Mouse (Mus musculus) ES-E14 (cell line): ENCODE results near the gene Rnase4. TPM values are rescaled to one million over a fixed set of nuclear protein-coding genes. Genes with fewer than 3 reads are reported as not detected.

ENCODE experiments used
- DNase-seq: peaks from one replicate; pipeline ENCODE4 v3.0.0-alpha.2; 2013; ENCODE audit warnings: low read depth, low spot score
- H3K27ac ChIP-seq: 2 replicates; pipeline ENCODE4 v1.5.1; 2012; ENCODE audit warnings: low read depth, mild to moderate bottlenecking, low read length, moderate library complexity, mixed read lengths; ENCODE audit not compliant: poor library complexity, insufficient read depth, severe bottlenecking
- H3K36me3 ChIP-seq: 2 replicates; pipeline ENCODE4 v1.6.1; 2012; ENCODE audit warnings: mild to moderate bottlenecking, low read length, moderate library complexity, mixed read lengths; ENCODE audit not compliant: control insufficient read depth, poor library complexity, insufficient read depth, severe bottlenecking
- H3K4me1 ChIP-seq, 2 experiments: fragments of 150-350 bp in 1 of 2; sonication (generic) in 1 of 2; 2 replicates each; pipeline ENCODE4 v1.6.1; 2012; ENCODE audit warnings: low read length in 2 of 2, mild to moderate bottlenecking in 1 of 2, mixed read lengths in 1 of 2; ENCODE audit not compliant: control insufficient read depth in 2 of 2, insufficient read depth in 2 of 2, poor library complexity in 1 of 2
- H3K4me3 ChIP-seq, 2 experiments: fragments of 150-350 bp in 1 of 2; sonication (generic) in 1 of 2; 2 replicates each; pipeline ENCODE4 v1.5.1; 2012; ENCODE audit warnings: low read length in 2 of 2, low read depth in 1 of 2, mild to moderate bottlenecking in 1 of 2, mixed read lengths in 1 of 2; ENCODE audit not compliant: insufficient read depth in 1 of 2, poor library complexity in 1 of 2, severe bottlenecking in 1 of 2
- H3K9ac ChIP-seq: 2 replicates; pipeline ENCODE4 v1.6.1; 2012; ENCODE audit warnings: low read depth, mild to moderate bottlenecking, low read length, mixed read lengths; ENCODE audit not compliant: poor library complexity, insufficient read depth, severe bottlenecking
- H3K9me3 ChIP-seq: fragments of 150-350 bp; sonication (generic); 2 replicates; pipeline ENCODE4 v1.6.1; 2012; ENCODE audit warnings: low read depth, mild to moderate bottlenecking, low read length; ENCODE audit not compliant: control insufficient read depth, insufficient read depth
- CHD2 ChIP-seq: IDR thresholded peaks from 2 replicates; pipeline ENCODE4 v1.6.1; 2014; ENCODE audit warnings: mild to moderate bottlenecking, low read depth, low read length, inconsistent platforms
- HCFC1 ChIP-seq: IDR thresholded peaks from 2 replicates; pipeline ENCODE4 v1.6.1; 2012; ENCODE audit warnings: low read length, inconsistent platforms, borderline replicate concordance; ENCODE audit not compliant: insufficient read depth
- MAFK ChIP-seq: IDR thresholded peaks from 2 replicates; pipeline ENCODE4 v1.6.1; 2014; ENCODE audit warnings: mild to moderate bottlenecking, low read depth, low read length, inconsistent platforms; ENCODE audit not compliant: insufficient read depth
- ZC3H11A ChIP-seq: IDR thresholded peaks from 2 replicates; pipeline ENCODE4 v1.6.1; 2012; ENCODE audit warnings: low read depth, mild to moderate bottlenecking, inconsistent platforms, low read length, borderline replicate concordance
- ZNF384 ChIP-seq: IDR thresholded peaks from 2 replicates; pipeline ENCODE4 v1.6.1; 2012; ENCODE audit warnings: low read depth, low read length, inconsistent platforms
- in situ Hi-C, 2 experiments: fragments of 600-800 bp; cut with MboI; formaldehyde crosslinking; loops; one replicate each; pipeline ENCODE4 v1.15.1; 2025; ENCODE audit warnings: low sequenced_read_pairs in 2 of 2, inconsistent platforms in 1 of 2; ENCODE audit not compliant: unreplicated experiment in 2 of 2
- total RNA-seq: library from RNA; depleted of rRNA; stranded (reverse); fragments of 300-350 nt; gene quantifications from 2 replicates; pipeline ENCODE4 v1.2.3, GENCODE M21; 2012

Rnase4 gene
- total RNA-seq, 1 experiment = 2.5 TPM

DNA sequence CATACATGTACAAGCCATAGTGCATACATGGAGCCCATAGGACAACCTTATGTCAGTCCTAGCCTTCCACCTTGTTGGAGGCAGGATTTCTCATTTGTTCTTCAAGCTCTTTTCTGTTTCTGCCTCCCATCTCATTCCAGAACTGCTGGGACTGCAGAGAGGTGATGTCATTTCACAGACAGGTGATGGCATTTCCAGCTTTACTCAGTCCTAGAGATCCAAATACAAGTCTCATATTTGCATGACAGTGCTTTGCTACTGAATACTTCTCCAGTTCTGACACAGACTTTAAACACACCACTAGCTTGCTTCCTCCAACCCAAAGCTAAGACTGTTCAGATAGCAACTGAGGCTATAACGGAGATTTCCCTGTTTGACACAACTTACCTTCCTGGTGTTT, 11.7 kb upstream of the Rnase4 start:
- in situ Hi-C loops = loop anchor here in 1 of 2 experiments (25.0 kb wide), 1 partner anchor 683 kb away; the partner anchor contains the start of gene Ang4
- no peak for DNase-seq
- Histone ChIP-seq H3K9ac (no peak overlapping the region), H3K4me1 (peaks cover 0 to 3% of the 10 kb centered on the region in 2 experiments; a peak in 2 of 4 replicates), H3K4me3 (no peak overlapping the region), H3K9me3 (no peaks in the 10 kb centered on the region), H3K36me3 (no peaks in the 10 kb centered on the region), H3K27ac (no peak overlapping the region)
- TF ChIP-seq ZNF384 (no peak), HCFC1 (no peak), CHD2 (no peak), ZC3H11A (no peak), MAFK (no peak)

DNA sequence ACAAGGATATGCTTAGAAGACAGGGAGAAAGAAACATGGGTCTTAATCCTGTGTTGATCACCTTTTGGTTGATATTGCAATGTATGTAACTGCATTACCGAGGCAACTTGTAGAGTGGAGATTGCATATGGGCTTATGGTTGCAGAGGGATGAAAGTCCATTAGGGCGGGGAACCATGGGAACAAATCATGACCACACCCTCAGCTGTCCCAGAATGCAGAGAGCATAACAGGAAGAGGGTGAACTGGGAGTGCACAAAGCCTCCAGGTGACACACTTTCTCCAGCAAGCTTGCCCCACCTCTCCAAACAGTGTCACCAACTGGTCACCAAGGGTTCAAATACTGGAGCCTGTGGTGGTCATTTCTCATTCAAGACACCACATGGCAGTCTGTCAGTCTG, 9.8 kb upstream of the Rnase4 start:
- in situ Hi-C loops = loop anchor here in 1 of 2 experiments (25.0 kb wide), 1 partner anchor 681 kb away; the partner anchor contains the start of gene Ang4
- TF ChIP-seq MAFK (no peak), ZNF384 (no peak), CHD2 (no peak), ZC3H11A (no peak), HCFC1 (no peak)
- DNase-seq = no peak

DNA sequence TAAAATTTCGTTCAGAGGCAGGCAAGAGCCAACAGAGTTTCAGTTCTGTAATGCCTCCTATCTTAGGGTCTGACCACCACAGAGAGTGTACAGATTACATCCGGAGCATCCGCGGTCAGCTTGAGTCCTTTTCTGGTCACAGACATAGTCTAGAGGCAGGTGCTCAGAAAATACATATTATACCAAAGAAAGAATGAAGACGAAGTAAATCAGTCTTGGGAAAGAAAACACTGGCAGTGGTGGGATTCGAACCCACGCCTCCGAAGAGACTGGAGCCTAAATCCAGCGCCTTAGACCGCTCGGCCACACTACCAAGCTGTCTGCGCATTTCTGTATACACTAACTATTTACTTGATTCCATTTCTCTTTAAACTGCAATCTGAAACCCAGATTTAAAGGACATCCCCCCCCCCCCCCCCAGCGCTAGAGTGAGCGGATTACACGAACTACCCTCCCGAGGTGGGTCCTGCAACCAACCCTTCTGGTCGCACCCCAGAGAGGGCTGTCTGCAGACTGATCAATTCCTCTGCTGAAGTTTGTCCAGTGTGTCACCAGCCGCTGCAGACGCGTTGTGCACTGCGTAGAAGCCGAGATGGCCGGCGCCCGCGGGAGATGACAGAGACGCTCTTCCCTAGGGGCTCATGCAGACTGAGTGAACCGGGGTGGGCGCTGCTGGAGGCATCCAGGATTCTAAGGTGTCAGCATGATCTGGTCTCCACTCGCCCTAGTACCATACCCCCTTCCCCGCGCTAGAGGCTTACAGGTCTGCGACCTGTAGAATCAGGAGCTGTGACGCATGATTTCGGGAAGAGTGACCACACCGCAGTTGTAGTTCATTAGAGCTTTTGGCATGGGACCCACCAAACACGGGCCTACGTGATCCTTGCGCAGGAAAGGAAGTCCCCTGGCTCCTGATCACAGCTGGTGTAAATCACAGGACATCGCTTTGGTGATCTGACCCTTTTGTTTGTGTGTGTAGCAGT, 8.0 kb upstream of the Rnase4 start:
- in situ Hi-C loops = loop anchor here in 1 of 2 experiments (25.0 kb wide), 1 partner anchor 679 kb away; the partner anchor contains the start of gene Ang4
- no peak for TF ChIP-seq CHD2
- no peak for TF ChIP-seq ZC3H11A
- TF ChIP-seq MAFK = peak; percentile 56
- DNase-seq = no peak
- H3K4me1 ChIP-seq = peaks cover 0 to 5% of the 10 kb centered on the region in 2 experiments; a peak in 2 of 4 replicates
- H3K4me3 ChIP-seq = peak overlapping the region; percentile 74 to 81
- H3K9ac ChIP-seq = peak overlapping the region; percentile 68
- H3K36me3 ChIP-seq = no peaks in the 10 kb centered on the region
- no peak overlapping the region for H3K27ac ChIP-seq
- H3K9me3 ChIP-seq = no peaks in the 10 kb centered on the region

More for the DNA sequence above, 9.8 kb upstream of the Rnase4 start:
- H3K4me3 ChIP-seq = no peak overlapping the region
- H3K9ac ChIP-seq = no peak overlapping the region
- no peaks in the 10 kb centered on the region for H3K36me3 ChIP-seq
- H3K4me1 ChIP-seq = peaks cover 0 to 3% of the 10 kb centered on the region in 2 experiments; a peak in 2 of 4 replicates
- H3K9me3 ChIP-seq = no peaks in the 10 kb centered on the region
- no peak overlapping the region for H3K27ac ChIP-seq

DNA sequence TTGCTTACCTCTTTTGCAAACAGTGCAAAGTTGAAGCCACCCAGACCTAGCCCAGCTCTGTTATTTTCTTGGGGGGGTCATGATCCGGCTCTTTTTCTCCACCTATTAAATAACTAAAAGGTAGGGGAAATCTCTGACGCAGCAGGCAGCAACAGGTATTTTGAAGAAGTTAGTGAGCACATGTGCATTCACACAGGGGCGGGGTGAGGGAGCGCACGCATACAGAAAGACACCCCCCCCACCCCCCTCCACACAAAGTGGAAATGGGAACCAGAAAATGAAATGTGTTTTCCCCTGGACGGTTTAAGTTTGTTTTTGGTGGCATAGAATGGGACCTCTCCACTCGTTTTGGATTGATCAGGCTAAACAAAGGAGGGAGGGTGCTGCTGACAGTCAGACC, 7.1 kb upstream of the Rnase4 start:
- Histone ChIP-seq H3K27ac (no peak overlapping the region), H3K4me1 (peaks cover 0 to 5% of the 10 kb centered on the region in 2 experiments; a peak in 2 of 4 replicates), H3K9ac (no peak overlapping the region), H3K9me3 (no peaks in the 10 kb centered on the region), H3K4me3 (peak overlapping the region; percentile 11 to 81; a peak in 3 of 4 replicates), H3K36me3 (no peaks in the 10 kb centered on the region)
- DNase-seq = no peak
- in situ Hi-C loops = loop anchor here in 1 of 2 experiments (25.0 kb wide), 1 partner anchor 678 kb away; the partner anchor contains the start of gene Ang4
- no peak for TF ChIP-seq ZC3H11A
- TF ChIP-seq ZNF384 = no peak
- no peak for TF ChIP-seq CHD2
- TF ChIP-seq HCFC1 = no peak
- no peak for TF ChIP-seq MAFK
